Mouse (Mus musculus) heart, embryonic 13.5 days (tissue): Measurements from ENCODE around the gene Tspan6. TPM values are rescaled to one million over a fixed set of nuclear protein-coding genes. Genes with fewer than 3 reads are reported as not detected.
A peak's percentile ranks its signal among the peaks of the same experiment; 100 is the strongest.

Experiments
- ATAC-seq: fragments of 200-750 bp; cut with Nextera tagmentation; 2 replicates; pipeline ENCODE4 v1.8.0; 2017; ENCODE audit warnings: moderate TSS enrichment; ENCODE audit not compliant: insufficient number of reproducible peaks, low FRiP score, low TSS enrichment; ENCODE audit errors: extremely low read depth
- H3K27ac ChIP-seq: fragments of 300-500 bp; sonication (generic); replicated peaks from 2 replicates; pipeline ENCODE4 v1.5.1; 2015; ENCODE audit warnings: moderate library complexity, mild to moderate bottlenecking, inconsistent platforms
- H3K27me3 ChIP-seq: fragments of 300-500 bp; sonication (generic); replicated peaks from 2 replicates; pipeline ENCODE4 v1.6.1; 2015; ENCODE audit warnings: mild to moderate bottlenecking, inconsistent platforms
- H3K36me3 ChIP-seq: fragments of 300-500 bp; sonication (generic); 2 replicates; pipeline ENCODE4 v1.6.1; 2015; ENCODE audit warnings: mild to moderate bottlenecking, inconsistent platforms
- H3K4me1 ChIP-seq: fragments of 300-500 bp; sonication (generic); 2 replicates; pipeline ENCODE4 v1.6.1; 2015; ENCODE audit warnings: inconsistent platforms
- H3K4me2 ChIP-seq: fragments of 300-500 bp; sonication (generic); 2 replicates; pipeline ENCODE4 v1.6.1; 2015; ENCODE audit warnings: inconsistent platforms, mild to moderate bottlenecking, moderate library complexity
- H3K4me3 ChIP-seq: fragments of 300-500 bp; sonication (generic); 2 replicates; pipeline ENCODE4 v1.5.1; 2015; ENCODE audit warnings: moderate library complexity, mild to moderate bottlenecking, inconsistent platforms
- H3K9ac ChIP-seq: fragments of 300-500 bp; sonication (generic); 2 replicates; pipeline ENCODE4 v1.6.1; 2015; ENCODE audit warnings: inconsistent platforms, mild to moderate bottlenecking, moderate library complexity
- H3K9me3 ChIP-seq: fragments of 300-500 bp; sonication (generic); 2 replicates; pipeline ENCODE4 v1.6.1; 2016; ENCODE audit warnings: inconsistent platforms
- WGBS: fragments of 180-500 bp; shearing (Covaris S2); methylation state at CpG from one replicate; pipeline ENCODE4 v1.1.7; 2015; ENCODE audit warnings: mixed read lengths; 5-methylcytosine and 5-hydroxymethylcytosine counted together
- polyA plus RNA-seq: library from polyadenylated mRNA; unstranded; fragments of >200 nt; fragmentation: Nextera tagmentation; extraction: Ambion mirVana; gene quantifications from 2 replicates; pipeline ENCODE4 v1.2.1, GENCODE M21; 2015

Tspan6 gene
- polyA plus RNA-seq = 126 and 142 TPM in 2 replicates

- Histone ChIP-seq H3K9ac (peak within 1 kb of the TSS; percentile 86), H3K27me3 (no peaks in the 10 kb centered on the region), H3K4me2 (peak within 1 kb of the TSS; percentile 67), H3K36me3 (peaks cover 14% of the 10 kb centered on the region), H3K4me1 (no peaks in the 10 kb centered on the region), H3K27ac (peak within 1 kb of the TSS; percentile 48), H3K4me3 (peak within 1 kb of the TSS; percentile 64), H3K9me3 (no peaks in the 10 kb centered on the region)
- peak; percentile 37; the same call in 1 of the 2 replicates for ATAC-seq
- 19% methylated on average over 33 of the region's 33 CpGs for WGBS
These were observed at the start of gene Tspan6 for GRCm38 (mm10) chrX:133898014-133898542. Gene Tspan6, minus strand, starts transcription at chrX:133898429.

DNA sequence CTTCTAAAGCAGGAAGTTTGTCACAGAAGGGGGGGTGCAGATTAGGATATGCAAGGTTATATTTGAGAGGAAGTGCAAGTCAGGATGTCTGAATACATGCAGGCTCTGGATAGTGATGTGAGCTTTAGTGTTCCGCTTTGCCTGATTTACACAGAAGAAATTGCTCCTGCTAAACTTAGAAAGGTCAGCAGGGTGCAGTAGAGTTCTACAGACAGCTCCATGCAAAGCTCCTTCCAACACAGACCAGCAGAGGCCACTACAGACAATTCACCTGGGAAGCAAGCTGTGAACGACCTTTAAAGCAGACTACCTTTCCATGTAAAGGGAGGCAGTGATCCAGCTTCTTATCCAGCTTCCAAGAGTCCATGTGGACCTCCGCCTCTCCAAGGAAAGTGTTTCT lies 49.2 kb upstream of the Tspan6 start:
- Histone ChIP-seq H3K4me1 (no peaks in the 10 kb centered on the region), H3K9ac (no peak overlapping the region), H3K4me2 (no peak overlapping the region), H3K9me3 (no peaks in the 10 kb centered on the region), H3K36me3 (no peaks in the 10 kb centered on the region), H3K27me3 (no peaks in the 10 kb centered on the region), H3K27ac (no peak overlapping the region), H3K4me3 (no peak overlapping the region)
- no peak for ATAC-seq
- 27% methylated on average over 3 of the region's 3 CpGs for WGBS

GRCm38 (mm10) chrX:133939561-133939960 lies 41.3 kb upstream of the Tspan6 start:
- 40% methylated on average over 1 of the region's 1 CpGs for WGBS
- Histone ChIP-seq H3K4me2 (no peak overlapping the region), H3K4me1 (0 out of 2 replicates have a peak, but pooled peaks cover 8% of the 10 kb centered on the region), H3K27me3 (no peaks in the 10 kb centered on the region), H3K4me3 (no peak overlapping the region), H3K9me3 (no peaks in the 10 kb centered on the region), H3K9ac (no peak overlapping the region), H3K27ac (no peak overlapping the region), H3K36me3 (no peaks in the 10 kb centered on the region)
- no peak for ATAC-seq

DNA sequence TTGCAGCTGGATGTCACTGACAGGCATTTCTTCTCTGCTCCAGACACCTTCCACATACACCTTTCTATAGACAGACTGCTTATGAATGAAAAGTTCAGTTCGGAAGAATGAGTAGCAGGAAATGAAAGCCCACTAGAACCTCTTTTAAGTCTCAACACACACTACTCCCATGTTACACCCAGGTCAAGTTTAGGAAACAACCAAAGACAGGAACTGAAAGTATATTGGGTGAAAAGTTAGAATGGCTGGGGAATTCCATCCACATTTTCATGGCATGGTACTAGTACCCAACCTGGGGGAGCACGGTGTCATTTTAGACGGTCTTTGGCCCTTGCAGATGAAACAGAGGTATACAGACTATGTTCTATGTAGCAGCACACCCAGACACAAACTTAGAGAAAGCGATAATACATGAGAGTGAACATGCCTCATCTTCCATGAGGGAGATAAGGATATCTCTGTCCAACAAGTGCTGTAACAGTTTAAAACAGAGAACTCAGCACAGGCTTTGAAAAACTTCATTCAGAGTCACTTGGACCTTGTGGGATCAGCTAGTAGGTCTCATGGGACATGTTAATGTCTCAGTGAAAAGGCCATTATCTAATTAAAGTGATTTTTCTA lies 38.5 kb upstream of the Tspan6 start:
- no peak overlapping the region for H3K4me3 ChIP-seq
- no peak overlapping the region for H3K9ac ChIP-seq
- H3K27me3 ChIP-seq = no peaks in the 10 kb centered on the region
- WGBS = 62% methylated on average over 4 of the region's 4 CpGs
- no peak for ATAC-seq
- peaks cover 6% of the 10 kb centered on the region; the same call in 1 of the 2 replicates for H3K4me1 ChIP-seq
- H3K4me2 ChIP-seq = no peak overlapping the region
- H3K27ac ChIP-seq = no peak overlapping the region
- H3K9me3 ChIP-seq = no peaks in the 10 kb centered on the region
- H3K36me3 ChIP-seq = no peaks in the 10 kb centered on the region

GRCm38 (mm10) chrX:133931302-133932013 lies 33.2 kb upstream of the Tspan6 start:
- 51% methylated on average over 12 of the region's 12 CpGs for WGBS
- H3K4me2 ChIP-seq = no peak overlapping the region
- no peak overlapping the region for H3K4me3 ChIP-seq
- H3K27ac ChIP-seq = no peak overlapping the region
- no peaks in the 10 kb centered on the region for H3K27me3 ChIP-seq
- no peaks in the 10 kb centered on the region for H3K36me3 ChIP-seq
- no peak for ATAC-seq
- H3K9me3 ChIP-seq = no peaks in the 10 kb centered on the region
- peaks cover 6% of the 10 kb centered on the region; the same call in 1 of the 2 replicates for H3K4me1 ChIP-seq
- H3K9ac ChIP-seq = no peak overlapping the region

- no peak overlapping the region for H3K27ac ChIP-seq
- H3K4me2 ChIP-seq = no peak overlapping the region
- no peak overlapping the region for H3K4me3 ChIP-seq
- H3K9me3 ChIP-seq = no peaks in the 10 kb centered on the region
- no peak for ATAC-seq
- H3K36me3 ChIP-seq = no peaks in the 10 kb centered on the region
- 75% methylated on average over 5 of the region's 5 CpGs for WGBS
- no peaks in the 10 kb centered on the region for H3K27me3 ChIP-seq
- H3K4me1 ChIP-seq = no peaks in the 10 kb centered on the region
- H3K9ac ChIP-seq = no peak overlapping the region
These were observed 28.5 kb upstream of the Tspan6 start for GRCm38 (mm10) chrX:133926760-133927159.

GRCm38 (mm10) chrX:133921187-133921586 lies 23.0 kb upstream of the Tspan6 start:
- no peak for ATAC-seq
- Histone ChIP-seq H3K4me2 (no peak overlapping the region), H3K4me1 (no peaks in the 10 kb centered on the region), H3K27me3 (no peaks in the 10 kb centered on the region), H3K36me3 (no peaks in the 10 kb centered on the region), H3K4me3 (no peak overlapping the region), H3K9me3 (no peaks in the 10 kb centered on the region), H3K27ac (no peak overlapping the region), H3K9ac (no peak overlapping the region)
- WGBS = 64% methylated on average over 4 of the region's 4 CpGs

DNA sequence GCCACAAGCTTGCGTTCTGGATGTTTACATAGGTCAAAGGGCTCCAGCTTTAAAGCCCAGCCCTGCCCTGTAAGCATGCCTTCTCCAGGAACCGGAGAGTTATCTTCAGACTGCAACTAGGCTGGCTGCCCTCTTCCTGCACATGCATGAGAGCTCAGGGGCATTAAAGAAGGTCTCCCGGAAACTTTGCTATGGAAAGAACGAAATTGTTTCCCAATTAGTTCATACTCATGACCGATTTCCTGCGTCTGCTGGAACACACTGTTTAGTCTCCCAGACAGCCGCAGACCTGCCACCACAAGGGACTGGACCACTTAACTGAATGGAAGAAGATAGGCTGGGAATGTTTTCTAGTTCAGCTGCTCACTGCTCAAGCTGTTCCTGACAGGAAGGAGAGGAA lies 16.0 kb upstream of the Tspan6 start:
- WGBS = 16% methylated on average over 7 of the region's 7 CpGs
- no peaks in the 10 kb centered on the region for H3K9me3 ChIP-seq
- H3K4me3 ChIP-seq = no peak overlapping the region
- H3K4me1 ChIP-seq = peaks cover 26% of the 10 kb centered on the region
- no peak; the same call in 1 of the 2 replicates for ATAC-seq
- no peaks in the 10 kb centered on the region for H3K36me3 ChIP-seq
- no peak overlapping the region for H3K4me2 ChIP-seq
- H3K27me3 ChIP-seq = no peaks in the 10 kb centered on the region
- no peak overlapping the region for H3K9ac ChIP-seq
- peak overlapping the region; percentile 76 for H3K27ac ChIP-seq

DNA sequence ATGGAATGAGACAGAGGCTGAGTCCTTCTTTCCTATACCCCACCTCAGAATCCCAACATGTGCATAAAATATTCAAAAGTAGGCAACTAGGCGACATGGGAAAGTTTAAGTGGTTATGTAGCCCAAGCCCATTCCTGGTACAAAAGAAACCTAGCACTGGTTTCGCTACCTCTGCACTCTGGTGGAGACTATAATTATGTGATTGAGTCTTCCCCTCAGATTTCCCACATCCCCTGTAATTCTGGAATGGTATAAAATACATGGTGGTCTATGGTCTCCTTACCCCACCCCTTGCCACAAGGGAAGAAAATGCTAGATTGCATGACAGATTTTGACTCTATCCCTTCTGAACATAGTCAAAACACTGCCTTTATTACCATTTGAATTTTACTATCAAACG lies 14.8 kb upstream of the Tspan6 start:
- Histone ChIP-seq H3K4me2 (no peak overlapping the region), H3K27me3 (no peaks in the 10 kb centered on the region)
- 86% methylated on average over 3 of the region's 3 CpGs for WGBS

GRCm38 (mm10) chrX:133911397-133912103 lies 13.3 kb upstream of the Tspan6 start:
- Histone ChIP-seq H3K4me2 (peak overlapping the region; percentile 7; the same call in 1 of the 2 replicates), H3K27me3 (no peaks in the 10 kb centered on the region), H3K9ac (peak overlapping the region; percentile 33; the same call in 1 of the 2 replicates), H3K27ac (peak overlapping the region; percentile 58), H3K9me3 (no peaks in the 10 kb centered on the region), H3K36me3 (no peaks in the 10 kb centered on the region), H3K4me3 (no peak overlapping the region), H3K4me1 (peaks cover 29% of the 10 kb centered on the region)
- WGBS = 17% methylated on average over 10 of the region's 10 CpGs
- no peak for ATAC-seq

More for the DNA sequence above, 14.8 kb upstream of the Tspan6 start:
- Histone ChIP-seq H3K4me3 (no peak overlapping the region), H3K9ac (no peak overlapping the region), H3K4me1 (peaks cover 29% of the 10 kb centered on the region), H3K27ac (no peak overlapping the region), H3K9me3 (no peaks in the 10 kb centered on the region), H3K36me3 (no peaks in the 10 kb centered on the region)
- ATAC-seq = no peak

GRCm38 (mm10) chrX:133908261-133908660 lies 10.0 kb upstream of the Tspan6 start, which contains the start of gene Srpx2:
Gene Srpx2, plus strand, starts transcription at chrX:133908426.
- Histone ChIP-seq H3K27ac (peak within 1 kb of the TSS; percentile 8; the same call in 1 of the 2 replicates), H3K4me2 (peak within 1 kb of the TSS; percentile 30), H3K4me3 (peak within 1 kb of the TSS; percentile 9; the same call in 1 of the 2 replicates), H3K27me3 (no peaks in the 10 kb centered on the region), H3K36me3 (no peaks in the 10 kb centered on the region), H3K9ac (0 out of 2 replicates have a peak within 1 kb of the TSS, but pooled peaks have one; percentile 14), H3K4me1 (peaks cover 16% of the 10 kb centered on the region), H3K9me3 (no peaks in the 10 kb centered on the region)
- no peak for ATAC-seq
- 12% methylated on average over 3 of the region's 3 CpGs for WGBS
